Mouse (Mus musculus): ENCODE results near the gene Xpnpep3. TPM values are rescaled to one million over a fixed set of nuclear protein-coding genes. Genes with fewer than 3 reads are reported as not detected.
A peak's percentile ranks its signal among the peaks of the same experiment; 100 is the strongest.

Gene Xpnpep3
- 9.0 and 10.0 TPM in 2 replicates for polyA plus RNA-seq (2015; fragmentation: Nextera tagmentation; extraction: Ambion mirVana)

DNA sequence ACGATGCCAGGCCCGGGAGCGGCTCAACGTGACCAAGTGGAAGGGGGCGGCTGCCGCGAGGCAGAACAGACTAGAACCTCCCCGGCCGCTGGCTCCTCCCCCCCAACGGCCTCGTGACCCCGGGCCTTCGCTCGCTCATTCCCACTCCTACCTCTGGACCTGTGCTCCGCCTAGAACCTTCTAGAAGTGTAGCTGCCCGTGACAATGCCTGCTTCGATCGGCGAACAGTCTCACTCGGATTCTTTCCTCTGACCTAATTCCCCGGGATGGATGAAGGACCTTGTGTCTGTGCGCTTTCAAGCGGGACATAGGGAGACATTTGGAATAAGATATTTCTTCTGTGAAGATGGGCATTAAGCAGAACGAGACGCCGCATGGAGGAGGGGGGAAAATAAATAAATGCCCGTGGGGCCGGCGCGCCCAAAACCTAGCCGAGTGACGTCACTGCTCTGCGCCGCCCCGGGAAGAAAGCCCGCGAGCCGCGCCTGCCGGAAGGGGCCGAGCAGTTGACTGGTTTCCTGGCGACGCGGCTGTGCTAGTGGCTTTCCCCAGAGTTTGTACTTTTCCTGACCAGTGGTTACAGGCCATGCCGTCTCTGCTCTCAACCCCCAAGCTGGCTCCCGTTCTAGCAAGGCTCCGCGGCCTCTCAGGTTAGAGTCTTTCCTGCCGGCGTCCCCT lies at the start of gene Xpnpep3, which contains the start of gene St13:
TSS of gene Xpnpep3 (plus strand) at position 501 of the 678 bp plus-strand sequence.
TSS of gene St13 (minus strand) at position 440 of the 678 bp plus-strand sequence.
- peaks cover 25% of the 10 kb centered on the region for H3K4me1 ChIP-seq (replicated peaks; ENCODE audit: control insufficient read depth, insufficient read depth, low read length)
- peak; percentile 99 for ATAC-seq
- WGBS = under 1% methylated on average over 50 of the region's 50 CpGs
- peak within 1 kb of the TSS; percentile 84 for H3K9ac ChIP-seq (replicated peaks; ENCODE audit: low read depth, low read length)
- no peaks in the 10 kb centered on the region for H3K9me3 ChIP-seq (ENCODE audit: control insufficient read depth, low read length)
- H3K4me3 ChIP-seq (replicated peaks; ENCODE audit: low read length) = peak within 1 kb of the TSS; percentile 77
- no peaks in the 10 kb centered on the region for H3K27me3 ChIP-seq (replicated peaks; ENCODE audit: control insufficient read depth, insufficient read depth, low read length)
- peak within 1 kb of the TSS; percentile 96 for H3K27ac ChIP-seq (ENCODE audit: low read length)
- no peaks in the 10 kb centered on the region for H3K36me3 ChIP-seq (ENCODE audit: control insufficient read depth, insufficient read depth)
- H3K4me2 ChIP-seq (ENCODE audit: low read length) = peak within 1 kb of the TSS; percentile 84

DNA sequence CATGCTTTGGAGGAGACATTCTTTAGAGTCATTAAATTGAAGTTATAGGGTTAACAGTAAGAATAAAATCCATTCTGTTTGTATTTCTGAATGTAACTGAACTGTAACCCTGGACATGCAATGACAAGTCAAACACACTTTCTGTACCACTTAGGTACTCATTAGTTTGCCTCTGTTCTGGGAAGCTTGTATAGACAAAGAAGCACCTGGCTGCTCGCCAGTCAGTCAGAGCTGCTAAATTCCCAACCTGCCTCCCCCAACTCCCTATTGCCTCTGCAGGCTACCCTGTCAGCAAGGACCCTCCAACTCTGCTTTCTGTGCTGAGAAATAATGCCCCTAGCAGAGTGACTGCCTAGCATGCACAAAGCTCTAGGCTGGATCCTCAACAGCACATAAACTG lies 49.5 kb upstream of the Xpnpep3 start:
- H3K27ac ChIP-seq (ENCODE audit: low read length) = 0 out of 2 replicates have a peak overlapping the region, but pooled peaks have one; percentile 1
- 0 out of 2 replicates have a peak, but pooled peaks have one; percentile 47 for ATAC-seq
- H3K36me3 ChIP-seq (ENCODE audit: control insufficient read depth, insufficient read depth) = no peaks in the 10 kb centered on the region

DNA sequence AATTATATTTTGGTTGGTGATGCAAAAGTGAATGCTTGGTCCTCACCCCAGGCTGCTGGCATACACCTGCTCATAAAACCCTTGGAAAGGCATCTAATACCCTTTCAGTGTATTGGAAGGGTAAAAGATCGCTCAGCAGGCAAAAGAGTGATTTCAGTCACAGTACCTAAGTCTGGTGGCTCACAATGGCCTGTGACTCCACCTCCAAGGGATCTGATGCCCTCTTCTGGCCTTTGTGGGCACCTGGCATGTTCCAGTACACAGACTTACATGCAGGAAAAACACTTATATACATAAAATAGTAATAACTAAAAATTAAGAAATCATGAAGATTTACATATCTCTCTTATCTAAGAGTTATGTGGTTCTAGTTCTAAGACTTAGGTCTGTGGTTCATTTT lies 47.3 kb upstream of the Xpnpep3 start:
- no peak for ATAC-seq
- Histone ChIP-seq H3K36me3 (ENCODE audit: control insufficient read depth, insufficient read depth) (no peaks in the 10 kb centered on the region), H3K27ac (ENCODE audit: low read length) (no peak overlapping the region), H3K9me3 (ENCODE audit: control insufficient read depth, low read length) (no peaks in the 10 kb centered on the region), H3K4me1 (replicated peaks; ENCODE audit: control insufficient read depth, insufficient read depth, low read length) (peaks cover 9% of the 10 kb centered on the region), H3K4me3 (replicated peaks; ENCODE audit: low read length) (no peak overlapping the region), H3K9ac (replicated peaks; ENCODE audit: low read depth, low read length) (no peak overlapping the region), H3K4me2 (ENCODE audit: low read length) (no peak overlapping the region), H3K27me3 (replicated peaks; ENCODE audit: control insufficient read depth, insufficient read depth, low read length) (no peaks in the 10 kb centered on the region)
- WGBS = 48% methylated on average over 1 of the region's 1 CpGs

More for the DNA sequence above, 49.5 kb upstream of the Xpnpep3 start:
- no peaks in the 10 kb centered on the region for H3K9me3 ChIP-seq (ENCODE audit: control insufficient read depth, low read length)
- 25% methylated on average over 1 of the region's 1 CpGs for WGBS
- H3K4me2 ChIP-seq (ENCODE audit: low read length) = no peak overlapping the region
- H3K9ac ChIP-seq (replicated peaks; ENCODE audit: low read depth, low read length) = no peak overlapping the region
- H3K27me3 ChIP-seq (replicated peaks; ENCODE audit: control insufficient read depth, insufficient read depth, low read length) = no peaks in the 10 kb centered on the region
- no peak overlapping the region for H3K4me3 ChIP-seq (replicated peaks; ENCODE audit: low read length)
- peaks cover 5% of the 10 kb centered on the region for H3K4me1 ChIP-seq (replicated peaks; ENCODE audit: control insufficient read depth, insufficient read depth, low read length)

DNA sequence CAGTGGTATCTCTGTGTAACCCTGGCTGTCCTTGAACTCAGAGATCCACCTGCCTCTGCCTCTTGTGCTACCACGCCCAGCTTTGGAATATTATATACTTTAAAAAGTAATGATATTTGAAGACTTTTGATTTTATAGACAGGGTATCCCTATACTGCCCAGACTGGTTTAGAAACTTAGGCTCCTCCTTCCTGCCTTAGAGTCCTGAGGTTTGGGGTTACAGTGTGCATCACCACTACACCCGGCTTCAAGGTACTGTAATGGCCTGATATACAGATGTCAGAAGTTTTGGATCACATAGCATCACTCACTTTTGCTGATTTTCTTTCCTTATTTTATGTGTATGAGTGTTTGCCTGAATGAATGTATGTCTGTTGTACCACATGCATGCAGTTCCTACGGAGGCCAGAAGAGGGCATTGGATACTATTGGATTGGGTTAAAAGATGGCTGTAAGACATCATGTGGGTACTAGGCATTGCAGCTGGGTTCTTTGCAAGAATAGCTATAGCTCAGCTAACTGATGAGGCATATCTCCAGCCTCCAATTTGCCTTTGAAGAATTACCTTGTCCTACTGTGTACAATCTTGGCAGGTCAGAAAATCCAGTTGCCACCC lies 44.7 kb upstream of the Xpnpep3 start:
- Histone ChIP-seq H3K4me2 (ENCODE audit: low read length) (no peak overlapping the region), H3K9ac (replicated peaks; ENCODE audit: low read depth, low read length) (no peak overlapping the region), H3K9me3 (ENCODE audit: control insufficient read depth, low read length) (no peaks in the 10 kb centered on the region), H3K27ac (ENCODE audit: low read length) (no peak overlapping the region), H3K27me3 (replicated peaks; ENCODE audit: control insufficient read depth, insufficient read depth, low read length) (no peaks in the 10 kb centered on the region), H3K4me3 (replicated peaks; ENCODE audit: low read length) (no peak overlapping the region), H3K36me3 (ENCODE audit: control insufficient read depth, insufficient read depth) (no peaks in the 10 kb centered on the region), H3K4me1 (replicated peaks; ENCODE audit: control insufficient read depth, insufficient read depth, low read length) (peaks cover 20% of the 10 kb centered on the region)
- WGBS = 59% methylated on average over 3 of the region's 3 CpGs
- no peak for ATAC-seq

DNA sequence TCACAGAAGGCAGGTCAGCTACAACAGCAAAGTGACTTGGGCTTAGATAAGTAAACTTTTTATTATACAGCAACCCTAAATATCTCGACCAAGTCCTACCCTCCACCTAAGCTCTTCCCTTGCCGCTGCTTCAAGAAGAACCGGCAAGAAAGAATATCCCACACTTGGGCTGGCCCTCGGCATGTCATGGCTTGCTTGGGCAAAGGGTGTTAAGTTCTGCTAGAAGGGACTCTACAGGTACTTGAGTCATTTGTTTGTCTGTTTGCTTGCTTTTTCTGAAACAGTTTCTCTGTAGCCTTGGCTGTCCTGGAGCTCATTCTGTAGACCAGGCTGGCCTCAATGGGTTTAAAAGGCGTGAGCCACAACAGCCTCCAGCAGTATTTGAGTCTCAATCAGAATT lies 43.0 kb upstream of the Xpnpep3 start:
- Histone ChIP-seq H3K4me1 (replicated peaks; ENCODE audit: control insufficient read depth, insufficient read depth, low read length) (peaks cover 21% of the 10 kb centered on the region), H3K36me3 (ENCODE audit: control insufficient read depth, insufficient read depth) (no peaks in the 10 kb centered on the region), H3K4me2 (ENCODE audit: low read length) (no peak overlapping the region), H3K9me3 (ENCODE audit: control insufficient read depth, low read length) (no peaks in the 10 kb centered on the region), H3K27me3 (replicated peaks; ENCODE audit: control insufficient read depth, insufficient read depth, low read length) (no peaks in the 10 kb centered on the region), H3K27ac (ENCODE audit: low read length) (no peak overlapping the region), H3K4me3 (replicated peaks; ENCODE audit: low read length) (no peak overlapping the region), H3K9ac (replicated peaks; ENCODE audit: low read depth, low read length) (no peak overlapping the region)
- no peak for ATAC-seq
- 40% methylated on average over 5 of the region's 5 CpGs for WGBS

DNA sequence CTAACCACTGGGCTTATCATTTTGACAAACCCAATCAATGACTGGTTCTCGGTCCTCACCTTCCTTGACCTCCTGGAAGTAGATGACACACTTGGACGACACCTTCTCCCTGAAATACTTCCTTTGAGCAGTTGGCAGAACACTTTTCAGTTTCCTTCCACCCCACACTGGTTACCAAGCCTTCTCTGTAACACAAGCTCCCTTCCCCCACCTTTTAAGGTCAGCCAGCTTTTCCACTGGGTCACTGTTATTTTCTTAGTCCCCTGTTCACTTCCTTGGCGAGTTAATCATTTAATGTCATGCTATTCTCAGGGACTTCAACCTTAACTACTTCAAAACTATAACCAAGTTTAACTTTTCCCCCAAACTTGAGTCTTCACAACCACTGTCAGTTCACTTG lies 41.0 kb upstream of the Xpnpep3 start:
- H3K27ac ChIP-seq (ENCODE audit: low read length) = no peak overlapping the region
- no peaks in the 10 kb centered on the region for H3K27me3 ChIP-seq (replicated peaks; ENCODE audit: control insufficient read depth, insufficient read depth, low read length)
- peaks cover 21% of the 10 kb centered on the region for H3K4me1 ChIP-seq (replicated peaks; ENCODE audit: control insufficient read depth, insufficient read depth, low read length)
- WGBS = 93% methylated on average over 3 of the region's 3 CpGs
- no peak overlapping the region for H3K4me2 ChIP-seq (ENCODE audit: low read length)
- no peak overlapping the region for H3K9ac ChIP-seq (replicated peaks; ENCODE audit: low read depth, low read length)
- no peak for ATAC-seq
- no peaks in the 10 kb centered on the region for H3K9me3 ChIP-seq (ENCODE audit: control insufficient read depth, low read length)
- H3K36me3 ChIP-seq (ENCODE audit: control insufficient read depth, insufficient read depth) = peaks cover 2% of the 10 kb centered on the region; the same call in 1 of the 2 replicates
- H3K4me3 ChIP-seq (replicated peaks; ENCODE audit: low read length) = no peak overlapping the region

DNA sequence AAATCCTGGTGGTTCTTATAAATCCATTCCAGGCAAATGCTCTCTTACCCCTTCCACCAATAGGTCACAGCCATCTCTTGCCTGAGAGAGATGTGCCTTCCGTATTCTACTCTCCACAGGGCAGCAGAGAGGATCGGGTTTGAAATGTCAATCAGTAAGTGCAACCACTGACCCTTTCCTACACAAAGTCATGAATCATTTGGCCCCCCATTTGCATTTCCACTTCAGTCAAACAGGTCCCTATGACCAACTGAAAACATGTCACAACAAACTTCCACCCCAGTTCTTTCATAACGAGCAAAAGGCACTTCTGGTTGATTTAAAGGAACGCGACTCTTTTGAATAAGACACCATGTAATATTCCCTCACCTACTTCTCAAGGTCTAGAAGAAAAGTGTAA lies 40.5 kb upstream of the Xpnpep3 start:
- Histone ChIP-seq H3K4me2 (ENCODE audit: low read length) (no peak overlapping the region), H3K4me1 (replicated peaks; ENCODE audit: control insufficient read depth, insufficient read depth, low read length) (peaks cover 21% of the 10 kb centered on the region), H3K36me3 (ENCODE audit: control insufficient read depth, insufficient read depth) (peaks cover 5% of the 10 kb centered on the region; the same call in 1 of the 2 replicates), H3K27me3 (replicated peaks; ENCODE audit: control insufficient read depth, insufficient read depth, low read length) (no peaks in the 10 kb centered on the region), H3K9me3 (ENCODE audit: control insufficient read depth, low read length) (no peaks in the 10 kb centered on the region), H3K4me3 (replicated peaks; ENCODE audit: low read length) (no peak overlapping the region), H3K27ac (ENCODE audit: low read length) (no peak overlapping the region), H3K9ac (replicated peaks; ENCODE audit: low read depth, low read length) (no peak overlapping the region)
- 78% methylated on average over 5 of the region's 5 CpGs for WGBS
- no peak for ATAC-seq

DNA sequence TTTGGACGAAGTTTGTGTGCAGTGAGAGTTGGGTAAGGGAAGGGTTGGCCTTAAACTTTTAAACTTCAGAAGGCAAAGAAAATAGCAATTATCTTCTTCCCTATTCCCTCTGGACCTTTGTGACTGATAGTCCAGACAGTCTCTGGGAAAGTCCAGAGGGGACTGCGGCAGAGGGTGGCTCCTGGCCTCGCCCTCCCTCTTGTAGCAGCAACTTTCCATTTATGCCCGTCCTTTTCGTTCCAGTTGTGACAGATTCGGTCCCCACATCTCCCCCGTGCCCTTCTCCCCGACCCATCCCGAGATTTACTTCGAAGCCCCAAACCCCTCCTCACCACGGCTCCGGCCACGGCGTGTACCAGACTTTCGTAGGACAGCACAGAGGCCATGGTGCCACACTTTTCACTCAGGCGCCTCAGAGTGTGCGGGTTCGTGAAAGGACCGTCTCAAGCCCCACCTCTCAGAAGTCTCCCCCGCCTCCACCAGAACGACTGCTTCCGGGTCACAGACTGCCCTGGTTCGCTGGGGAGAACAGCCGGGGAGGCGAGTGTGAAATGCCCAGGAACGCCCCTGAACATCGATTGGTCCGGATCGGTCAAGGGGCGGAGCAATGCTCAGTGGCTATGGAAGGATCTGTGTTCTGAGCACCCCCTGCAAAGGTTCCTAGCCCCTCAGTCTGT lies 39.5 kb upstream of the Xpnpep3 start, which contains the start of gene Slc25a17:
TSS of gene Slc25a17 (minus strand) at position 468 of the 677 bp plus-strand sequence.
- Histone ChIP-seq H3K36me3 (ENCODE audit: control insufficient read depth, insufficient read depth) (peaks cover 6% of the 10 kb centered on the region; the same call in 1 of the 2 replicates), H3K27me3 (replicated peaks; ENCODE audit: control insufficient read depth, insufficient read depth, low read length) (no peaks in the 10 kb centered on the region), H3K9me3 (ENCODE audit: control insufficient read depth, low read length) (no peaks in the 10 kb centered on the region), H3K4me2 (ENCODE audit: low read length) (peak within 1 kb of the TSS; percentile 88), H3K27ac (ENCODE audit: low read length) (peak within 1 kb of the TSS; percentile 65), H3K9ac (replicated peaks; ENCODE audit: low read depth, low read length) (peak within 1 kb of the TSS; percentile 68), H3K4me1 (replicated peaks; ENCODE audit: control insufficient read depth, insufficient read depth, low read length) (peaks cover 21% of the 10 kb centered on the region), H3K4me3 (replicated peaks; ENCODE audit: low read length) (peak within 1 kb of the TSS; percentile 78)
- WGBS = under 1% methylated on average over 30 of the region's 30 CpGs
- peak; percentile 99 for ATAC-seq

DNA sequence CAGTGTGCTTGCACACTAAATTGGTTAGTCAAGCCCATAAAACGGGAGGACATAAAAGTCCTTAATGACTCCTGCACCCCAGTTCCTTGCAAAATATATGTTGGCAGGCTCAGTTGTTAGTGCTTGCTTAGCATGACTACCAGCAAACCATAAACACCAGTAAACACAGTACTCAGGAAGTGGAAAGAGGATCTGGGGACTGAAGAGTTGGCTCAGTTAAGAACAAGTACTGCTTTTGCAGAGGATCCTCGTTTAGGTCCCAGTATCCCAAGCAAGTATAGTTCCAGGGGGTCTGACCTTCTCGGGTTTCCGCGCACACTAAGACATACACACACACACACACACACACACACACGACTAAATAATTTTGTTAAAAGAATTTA lies 38.9 kb upstream of the Xpnpep3 start:
- Histone ChIP-seq H3K27me3 (replicated peaks; ENCODE audit: control insufficient read depth, insufficient read depth, low read length) (no peaks in the 10 kb centered on the region), H3K4me2 (ENCODE audit: low read length) (peak overlapping the region; percentile 88), H3K4me1 (replicated peaks; ENCODE audit: control insufficient read depth, insufficient read depth, low read length) (peaks cover 21% of the 10 kb centered on the region), H3K4me3 (replicated peaks; ENCODE audit: low read length) (peak overlapping the region; percentile 78), H3K9me3 (ENCODE audit: control insufficient read depth, low read length) (no peaks in the 10 kb centered on the region), H3K36me3 (ENCODE audit: control insufficient read depth, insufficient read depth) (peaks cover 9% of the 10 kb centered on the region), H3K27ac (ENCODE audit: low read length) (peak overlapping the region; percentile 52), H3K9ac (replicated peaks; ENCODE audit: low read depth, low read length) (peak overlapping the region; percentile 38; the same call in 1 of the 2 replicates)
- no peak; the same call in 1 of the 2 replicates for ATAC-seq
- 40% methylated on average over 6 of the region's 6 CpGs for WGBS
